Mouse (Mus musculus) stomach, embryonic 16.5 days (tissue): ENCODE results near the gene Ifngr2. TPM values are rescaled to one million over a fixed set of nuclear protein-coding genes. Genes with fewer than 3 reads are reported as not detected.

Experiments
- ATAC-seq: fragments of 200-750 bp; cut with Nextera tagmentation; 2 replicates; pipeline ENCODE4 v1.8.0; 2017; ENCODE audit warnings: moderate number of reproducible peaks, moderate TSS enrichment; ENCODE audit not compliant: insufficient read depth, low FRiP score
- H3K27ac ChIP-seq: fragments of 300-500 bp; sonication (generic); 2 replicates; pipeline ENCODE4 v1.5.1; 2014; ENCODE audit warnings: low read length
- H3K27me3 ChIP-seq: fragments of 300-500 bp; sonication (generic); 2 replicates; pipeline ENCODE4 v1.6.1; 2014; ENCODE audit warnings: low read length, control low read depth, mixed read lengths; ENCODE audit not compliant: control insufficient read depth, insufficient read depth
- H3K36me3 ChIP-seq: fragments of 300-500 bp; sonication (generic); 2 replicates; pipeline ENCODE4 v1.6.1; 2014; ENCODE audit warnings: low read length; ENCODE audit not compliant: control insufficient read depth, insufficient read depth
- H3K4me1 ChIP-seq: fragments of 300-500 bp; sonication (generic); 2 replicates; pipeline ENCODE4 v1.6.1; 2014; ENCODE audit warnings: low read length, control low read depth, mixed read lengths; ENCODE audit not compliant: control insufficient read depth, insufficient read depth
- H3K4me2 ChIP-seq: fragments of 300-500 bp; sonication (generic); 2 replicates; pipeline ENCODE4 v1.6.1; 2014; ENCODE audit warnings: low read depth, low read length, mixed read lengths
- H3K4me3 ChIP-seq: fragments of 300-500 bp; sonication (generic); replicated peaks from 2 replicates; pipeline ENCODE4 v1.5.1; 2014; ENCODE audit warnings: mild to moderate bottlenecking, low read length
- H3K9ac ChIP-seq: fragments of 300-500 bp; sonication (generic); 2 replicates; pipeline ENCODE4 v1.6.1; 2014; ENCODE audit warnings: low read length
- H3K9me3 ChIP-seq: fragments of 300-500 bp; sonication (generic); replicated peaks from 2 replicates; pipeline ENCODE4 v1.6.1; 2016; ENCODE audit warnings: low read length, control low read depth; ENCODE audit not compliant: control insufficient read depth
- WGBS: fragments of 180-500 bp; shearing (Covaris S2); extraction: QIAGEN DNeasy Blood & Tissue Kit; methylation state at CpG from one replicate; pipeline ENCODE4 v1.1.7; 2014; 5-methylcytosine and 5-hydroxymethylcytosine counted together
- polyA plus RNA-seq: library from polyadenylated mRNA; unstranded; fragments of >200 nt; fragmentation: Nextera tagmentation; extraction: Ambion mirVana; gene quantifications from 2 replicates; pipeline ENCODE4 v1.2.1, GENCODE M21; 2015

Gene Ifngr2
- polyA plus RNA-seq, 1 experiment from 2014 or later: 58.0 TPM

- Histone ChIP-seq H3K4me1 (peaks cover 33% of the 10 kb centered on the region), H3K4me2 (no peak overlapping the region), H3K9ac (no peak overlapping the region), H3K9me3 (no peaks in the 10 kb centered on the region), H3K4me3 (no peak overlapping the region), H3K27ac (peak overlapping the region; percentile 63; the same call in 1 of the 2 replicates), H3K27me3 (no peaks in the 10 kb centered on the region), H3K36me3 (no peaks in the 10 kb centered on the region)
- 62% methylated on average over 10 of the region's 10 CpGs for WGBS
- no peak for ATAC-seq
Observed at GRCm38 (mm10) chr16:91545597-91546281, 1.1 kb upstream of the Ifngr2 start.

- Histone ChIP-seq H3K9ac (peak overlapping the region; percentile 95), H3K27ac (peak overlapping the region; percentile 63), H3K4me3 (peak overlapping the region; percentile 86), H3K9me3 (no peaks in the 10 kb centered on the region), H3K27me3 (no peaks in the 10 kb centered on the region), H3K4me2 (peak overlapping the region; percentile 54), H3K36me3 (no peaks in the 10 kb centered on the region), H3K4me1 (peaks cover 33% of the 10 kb centered on the region)
- ATAC-seq: peak; percentile 52
- 18% methylated on average over 14 of the region's 14 CpGs for WGBS
Observed at GRCm38 (mm10) chr16:91546391-91546835, 459 bp upstream of the Ifngr2 start.

GRCm38 (mm10) chr16:91547974-91548373 is 1.1 kb downstream of the Ifngr2 start:
- H3K27ac ChIP-seq: peak overlapping the region; percentile 63; the same call in 1 of the 2 replicates
- H3K4me1 ChIP-seq: peaks cover 29% of the 10 kb centered on the region
- no peaks in the 10 kb centered on the region for H3K36me3 ChIP-seq
- ATAC-seq: no peak
- H3K9me3 ChIP-seq: no peaks in the 10 kb centered on the region
- peak overlapping the region; percentile 54 for H3K4me2 ChIP-seq
- no peaks in the 10 kb centered on the region for H3K27me3 ChIP-seq
- WGBS: 42% methylated on average over 5 of the region's 5 CpGs
- peak overlapping the region; percentile 86 for H3K4me3 ChIP-seq
- peak overlapping the region; percentile 95 for H3K9ac ChIP-seq

GRCm38 (mm10) chr16:91548586-91548985 is 1.7 kb downstream of the Ifngr2 start:
- Histone ChIP-seq H3K4me2 (peak overlapping the region; percentile 50), H3K27me3 (no peaks in the 10 kb centered on the region), H3K4me3 (peak overlapping the region; percentile 32), H3K9ac (peak overlapping the region; percentile 60), H3K36me3 (no peaks in the 10 kb centered on the region), H3K27ac (peak overlapping the region; percentile 55), H3K4me1 (peaks cover 34% of the 10 kb centered on the region), H3K9me3 (no peaks in the 10 kb centered on the region)
- no peak for ATAC-seq
- WGBS: 46% methylated on average over 5 of the region's 5 CpGs

GRCm38 (mm10) chr16:91548996-91549395 is 2.1 kb downstream of the Ifngr2 start:
- H3K27me3 ChIP-seq: no peaks in the 10 kb centered on the region
- H3K9me3 ChIP-seq: no peaks in the 10 kb centered on the region
- H3K9ac ChIP-seq: peak overlapping the region; percentile 60; the same call in 1 of the 2 replicates
- 74% methylated on average over 2 of the region's 2 CpGs for WGBS
- peaks cover 38% of the 10 kb centered on the region for H3K4me1 ChIP-seq
- no peak for ATAC-seq
- peak overlapping the region; percentile 32 for H3K4me3 ChIP-seq
- no peaks in the 10 kb centered on the region for H3K36me3 ChIP-seq
- peak overlapping the region; percentile 50 for H3K4me2 ChIP-seq
- peak overlapping the region; percentile 55 for H3K27ac ChIP-seq

- H3K9me3 ChIP-seq: no peaks in the 10 kb centered on the region
- no peak for ATAC-seq
- WGBS: 65% methylated on average over 5 of the region's 5 CpGs
- peaks cover 42% of the 10 kb centered on the region for H3K4me1 ChIP-seq
- peak overlapping the region; percentile 67 for H3K27ac ChIP-seq
- H3K4me3 ChIP-seq: no peak overlapping the region
- H3K36me3 ChIP-seq: no peaks in the 10 kb centered on the region
- H3K4me2 ChIP-seq: peak overlapping the region; percentile 10; the same call in 1 of the 2 replicates
- H3K9ac ChIP-seq: peak overlapping the region; percentile 2; the same call in 1 of the 2 replicates
- no peaks in the 10 kb centered on the region for H3K27me3 ChIP-seq
Observed at GRCm38 (mm10) chr16:91549616-91550015, 2.7 kb downstream of the Ifngr2 start.

- ATAC-seq: peak; percentile 80
- 53% methylated on average over 10 of the region's 10 CpGs for WGBS
- Histone ChIP-seq H3K4me3 (no peak overlapping the region), H3K27me3 (no peaks in the 10 kb centered on the region), H3K36me3 (peaks cover 6% of the 10 kb centered on the region; the same call in 1 of the 2 replicates), H3K4me1 (peaks cover 38% of the 10 kb centered on the region), H3K9me3 (no peaks in the 10 kb centered on the region), H3K4me2 (no peak overlapping the region; the same call in 1 of the 2 replicates), H3K9ac (peak overlapping the region; percentile 14; the same call in 1 of the 2 replicates), H3K27ac (peak overlapping the region; percentile 79)
Observed at GRCm38 (mm10) chr16:91551081-91551524, 4.2 kb downstream of the Ifngr2 start.

GRCm38 (mm10) chr16:91552072-91552471 is 5.2 kb downstream of the Ifngr2 start:
- Histone ChIP-seq H3K36me3 (peaks cover 6% of the 10 kb centered on the region; the same call in 1 of the 2 replicates), H3K4me3 (no peak overlapping the region), H3K9ac (no peak overlapping the region), H3K9me3 (no peaks in the 10 kb centered on the region), H3K27ac (peak overlapping the region; percentile 71; the same call in 1 of the 2 replicates), H3K4me2 (no peak overlapping the region), H3K27me3 (no peaks in the 10 kb centered on the region), H3K4me1 (peaks cover 42% of the 10 kb centered on the region)
- 52% methylated on average over 9 of the region's 9 CpGs for WGBS
- ATAC-seq: peak; percentile 45; the same call in 1 of the 2 replicates

- Histone ChIP-seq H3K27ac (no peak overlapping the region), H3K4me3 (no peak overlapping the region), H3K4me2 (no peak overlapping the region), H3K4me1 (peaks cover 34% of the 10 kb centered on the region), H3K27me3 (no peaks in the 10 kb centered on the region), H3K9me3 (no peaks in the 10 kb centered on the region), H3K9ac (no peak overlapping the region), H3K36me3 (peaks cover 10% of the 10 kb centered on the region; the same call in 1 of the 2 replicates)
- no peak for ATAC-seq
- 45% methylated on average over 12 of the region's 12 CpGs for WGBS
Observed at GRCm38 (mm10) chr16:91553625-91554024, 6.8 kb downstream of the Ifngr2 start.
